Mouse (Mus musculus): Measurements from ENCODE around the gene Cyp2t4.

Cyp2t4 gene

GRCm38 (mm10) chr7:27153205-27153764 is at the start of gene Cyp2t4:
Cyp2t4 (plus strand) TSS chr7:27153714.
- no peak for DNase-seq (ENCODE audit: low spot score in 2 of 2)

GRCm38 (mm10) chr7:27104882-27105281 is 48.6 kb upstream of the Cyp2t4 start:
- no peak for DNase-seq (ENCODE audit: low spot score in 2 of 2)

- no peak for DNase-seq (ENCODE audit: low spot score in 2 of 2)
Observed at GRCm38 (mm10) chr7:27110327-27110726, 43.2 kb upstream of the Cyp2t4 start.

- DNase-seq (ENCODE audit: low spot score in 2 of 2), result no peak
Observed at GRCm38 (mm10) chr7:27111038-27111437, 42.5 kb upstream of the Cyp2t4 start.

- DNase-seq (ENCODE audit: low spot score in 2 of 2), result no peak
Observed at GRCm38 (mm10) chr7:27111987-27112386, 41.5 kb upstream of the Cyp2t4 start.

GRCm38 (mm10) chr7:27118033-27118511 is 35.4 kb upstream of the Cyp2t4 start:
- DNase-seq (ENCODE audit: low spot score in 2 of 2), result no peak

- no peak for DNase-seq (ENCODE audit: low spot score in 2 of 2)
Observed at GRCm38 (mm10) chr7:27119676-27120075, 33.8 kb upstream of the Cyp2t4 start, which contains the start of gene Cyp2f2. Cyp2f2 (plus strand) TSS chr7:27119909.

- no peak for DNase-seq (ENCODE audit: low spot score in 2 of 2)
Observed at GRCm38 (mm10) chr7:27124305-27124832, 29.1 kb upstream of the Cyp2t4 start.

GRCm38 (mm10) chr7:27124969-27125368 is 28.5 kb upstream of the Cyp2t4 start:
- DNase-seq (ENCODE audit: low spot score in 2 of 2), result no peak

- peak in 1 of 2 experiments; percentile 26 for DNase-seq (ENCODE audit: low spot score in 2 of 2)
Observed at GRCm38 (mm10) chr7:27128162-27128561, 25.4 kb upstream of the Cyp2t4 start.

GRCm38 (mm10) chr7:27128946-27129345 is 24.6 kb upstream of the Cyp2t4 start:
- DNase-seq (ENCODE audit: low spot score in 2 of 2), result no peak

GRCm38 (mm10) chr7:27129811-27130210 is 23.7 kb upstream of the Cyp2t4 start:
- DNase-seq (ENCODE audit: low spot score in 2 of 2), result no peak

GRCm38 (mm10) chr7:27130521-27131370 is 22.8 kb upstream of the Cyp2t4 start:
- no peak for DNase-seq (ENCODE audit: low spot score in 2 of 2)

- no peak for DNase-seq (ENCODE audit: low spot score in 2 of 2)
Observed at GRCm38 (mm10) chr7:27131387-27131786, 22.1 kb upstream of the Cyp2t4 start.

GRCm38 (mm10) chr7:27132588-27132987 is 20.9 kb upstream of the Cyp2t4 start:
- DNase-seq (ENCODE audit: low spot score in 2 of 2), result peak in 1 of 2 experiments; percentile 32

- no peak for DNase-seq (ENCODE audit: low spot score in 2 of 2)
Observed at GRCm38 (mm10) chr7:27133156-27133555, 20.4 kb upstream of the Cyp2t4 start.

- no peak for DNase-seq (ENCODE audit: low spot score in 2 of 2)
Observed at GRCm38 (mm10) chr7:27133757-27134156, 19.8 kb upstream of the Cyp2t4 start.

GRCm38 (mm10) chr7:27136410-27136996 is 17.0 kb upstream of the Cyp2t4 start:
- DNase-seq (ENCODE audit: low spot score in 2 of 2), result no peak

- DNase-seq (ENCODE audit: low spot score in 2 of 2), result no peak
Observed at GRCm38 (mm10) chr7:27156005-27156404, 2.5 kb downstream of the Cyp2t4 start.

- DNase-seq (ENCODE audit: low spot score in 2 of 2), result no peak
Observed at GRCm38 (mm10) chr7:27158171-27158570, 4.7 kb downstream of the Cyp2t4 start.

GRCm38 (mm10) chr7:27159256-27159655 is 5.7 kb downstream of the Cyp2t4 start:
- DNase-seq (ENCODE audit: low spot score in 2 of 2), result no peak

- peak; percentile 80 to 87 for DNase-seq (ENCODE audit: low spot score in 2 of 2)
Observed at GRCm38 (mm10) chr7:27159882-27160281, 6.4 kb downstream of the Cyp2t4 start.
